Mouse (Mus musculus) lung, adult 2 months (tissue): ENCODE measurements around the gene Gnat2.

Experiments
- CTCF ChIP-seq: fragments of 200-500 bp; IDR thresholded peaks from 2 replicates; pipeline ENCODE4 v1.5.1; 2011; ENCODE audit warnings: mild to moderate bottlenecking, low read length, control low read depth; ENCODE audit not compliant: insufficient read depth
- POLR2A ChIP-seq: fragments of 200-500 bp; IDR thresholded peaks from 2 replicates; pipeline ENCODE4 v1.6.1; 2011; ENCODE audit warnings: low read depth, mild to moderate bottlenecking, control low read depth, low read length, borderline replicate concordance; ENCODE audit errors: extremely low read depth

GRCm38 (mm10) chr3:108050493-108050892, 42.1 kb upstream of the Gnat2 start:
- no peak for TF ChIP-seq POLR2A
- TF ChIP-seq CTCF: no peak
